7 mouse cellular contexts compared by ENCODE assay signal in genomic region chr6:38353811-38354722, GRCm38 (mm10). TPM values are rescaled to one million over a fixed set of nuclear protein-coding genes. Genes with fewer than 3 reads are reported as not detected.
DNase-seq lines count a peak whose midpoint lies in the region; ATAC-seq and TF ChIP-seq lines count a peak whose summit lies in the region.

TSS of gene Zc3hav1 (minus strand) at chr6:38354603.

- no peak for TF ChIP-seq CTCF in intestine, postnatal 0 days (IDR thresholded peaks at IDR 0.05; ENCODE audit: low read depth)

- peak; percentile 95 for ATAC-seq in intestine, postnatal 0 days
- peak; percentile 58; the same call in 1 of the 2 replicates for ATAC-seq in midbrain, embryonic 12.5 days (ENCODE audit: low FRiP score, low read depth)

- H3K27me3 ChIP-seq in intestine, postnatal 0 days (replicated peaks; ENCODE audit: control insufficient read depth, insufficient read depth, low read length), result no peaks in the 10 kb centered on the region; the same call in 1 of the 2 replicates
- peaks cover 90% of the 10 kb centered on the region for H3K27me3 ChIP-seq in limb, embryonic 10.5 days (ENCODE audit: low read depth, poor library complexity, severe bottlenecking)
- H3K27me3 ChIP-seq in midbrain, embryonic 12.5 days, result peaks cover 76% of the 10 kb centered on the region

- H3K36me3 ChIP-seq in intestine, postnatal 0 days (ENCODE audit: control insufficient read depth, insufficient read depth), result no peaks in the 10 kb centered on the region
- H3K36me3 ChIP-seq in limb, embryonic 10.5 days, result no peaks in the 10 kb centered on the region
- no peaks in the 10 kb centered on the region for H3K36me3 ChIP-seq in midbrain, embryonic 12.5 days

- H3K27ac ChIP-seq in intestine, postnatal 0 days (ENCODE audit: low read depth, low read length), result peak within 1 kb of the TSS; percentile 96
- peak within 1 kb of the TSS; percentile 71 for H3K27ac ChIP-seq in limb, embryonic 10.5 days
- H3K27ac ChIP-seq in midbrain, embryonic 12.5 days (replicated peaks), result no peak within 1 kb of the TSS

- WGBS in intestine, postnatal 0 days, result under 1% methylated on average over 87 of the region's 87 CpGs
- WGBS in limb, embryonic 10.5 days, result under 1% methylated on average over 87 of the region's 87 CpGs
- under 1% methylated on average over 87 of the region's 87 CpGs for WGBS in midbrain, embryonic 12.5 days

- peak within 1 kb of the TSS; percentile 84 for H3K9ac ChIP-seq in intestine, postnatal 0 days (ENCODE audit: low read depth, low read length)
- peak within 1 kb of the TSS; percentile 54 for H3K9ac ChIP-seq in midbrain, embryonic 12.5 days (replicated peaks)

- H3K4me3 ChIP-seq in intestine, postnatal 0 days (ENCODE audit: low read depth, low read length), result peak within 1 kb of the TSS; percentile 72
- peak within 1 kb of the TSS; percentile 59 for H3K4me3 ChIP-seq in limb, embryonic 10.5 days
- peak within 1 kb of the TSS; percentile 51 for H3K4me3 ChIP-seq in midbrain, embryonic 12.5 days

- peak; percentile 90 to 97 for DNase-seq in adrenal gland, adult (ENCODE audit: inconsistent age in 2 of 2, low spot score in 1 of 2)
- DNase-seq in embryo, embryonic 9.5 days (ENCODE audit: extremely low spot score), result peak; percentile 69
- DNase-seq in gonadal fat pad, adult 2 months (ENCODE audit: low read depth), result no peak
- DNase-seq in limb, embryonic 10.5 days (ENCODE audit: low spot score), result peak; percentile 75
- DNase-seq in spleen, adult 12 weeks (ENCODE audit: low spot score), result peak; percentile 88

- H3K4me2 ChIP-seq in intestine, postnatal 0 days (replicated peaks; ENCODE audit: low read depth), result peak within 1 kb of the TSS; percentile 75
- H3K4me2 ChIP-seq in midbrain, embryonic 12.5 days (replicated peaks), result peak within 1 kb of the TSS; percentile 63

- H3K9me3 ChIP-seq in intestine, postnatal 0 days (ENCODE audit: control insufficient read depth), result no peaks in the 10 kb centered on the region
- no peaks in the 10 kb centered on the region for H3K9me3 ChIP-seq in limb, embryonic 10.5 days (replicated peaks)
- H3K9me3 ChIP-seq in midbrain, embryonic 12.5 days, result no peaks in the 10 kb centered on the region

- H3K4me1 ChIP-seq in intestine, postnatal 0 days (replicated peaks; ENCODE audit: control insufficient read depth, insufficient read depth, low read length), result peaks cover 3% of the 10 kb centered on the region
- peaks cover 26% of the 10 kb centered on the region for H3K4me1 ChIP-seq in limb, embryonic 10.5 days
- H3K4me1 ChIP-seq in midbrain, embryonic 12.5 days, result peaks cover 22% of the 10 kb centered on the region

RNA-seq across cellular contexts. Expression of gene Zc3hav1, which starts in this region (rescaled TPM):
- 23.3 and 26.6 TPM in 2 replicates for polyA plus RNA-seq in gonadal fat pad, adult 2 months (2012; rRNA removed)
- 22.7 and 22.8 TPM in 2 replicates for polyA plus RNA-seq in intestine, postnatal 0 days (2015; fragmentation: Nextera tagmentation; extraction: Ambion mirVana)
- polyA plus RNA-seq in limb, embryonic 10.5 days (2016; fragmentation: Nextera tagmentation; extraction: Ambion mirVana), result 1.5 and 2.0 TPM in 2 replicates
- 1.8 and 2.6 TPM in 2 replicates for polyA plus RNA-seq in midbrain, embryonic 12.5 days (2016; fragmentation: Nextera tagmentation; extraction: Ambion mirVana)
